Mouse (Mus musculus): ENCODE measurements around the gene Vti1a. TPM values are rescaled to one million over a fixed set of nuclear protein-coding genes. Genes with fewer than 3 reads are reported as not detected.

Vti1a gene
- polyA plus RNA-seq, 1 experiment, result 39.5 TPM

DNA sequence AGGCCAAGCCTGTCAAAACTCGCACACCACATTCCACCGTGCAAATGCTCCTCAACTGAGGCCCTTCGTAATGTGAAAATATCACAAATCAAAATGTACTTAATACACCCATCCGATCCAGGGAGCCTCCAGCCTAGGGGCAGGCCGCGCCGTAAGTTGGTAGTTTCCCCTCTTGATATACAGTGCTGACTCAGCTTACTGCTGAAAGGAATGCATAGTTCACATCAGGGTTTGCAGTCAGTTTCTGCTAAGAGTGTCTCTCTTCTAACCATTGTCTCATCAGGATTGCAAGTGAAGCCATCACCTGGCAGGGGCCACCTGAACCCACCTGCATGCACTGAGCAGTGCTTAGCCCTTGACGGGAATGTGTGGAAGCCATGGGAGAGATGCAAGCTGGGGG lies 255.4 kb downstream of the Vti1a start:
- H3K27ac ChIP-seq (ENCODE audit: insufficient read depth, low read length), result no peak overlapping the region
- no peak overlapping the region for H3K4me3 ChIP-seq (ENCODE audit: insufficient read depth, low read length)
- TF ChIP-seq CTCF (IDR thresholded peaks at IDR 0.05; ENCODE audit: extremely low read depth, insufficient read depth, low read length), result no peak
- no peak for TF ChIP-seq POLR2A (IDR thresholded peaks at IDR 0.05; ENCODE audit: extremely low read depth, insufficient read depth, low read length)
- H3K4me1 ChIP-seq (ENCODE audit: control insufficient read depth, insufficient read depth, low read length), result peaks cover 5% of the 10 kb centered on the region

DNA sequence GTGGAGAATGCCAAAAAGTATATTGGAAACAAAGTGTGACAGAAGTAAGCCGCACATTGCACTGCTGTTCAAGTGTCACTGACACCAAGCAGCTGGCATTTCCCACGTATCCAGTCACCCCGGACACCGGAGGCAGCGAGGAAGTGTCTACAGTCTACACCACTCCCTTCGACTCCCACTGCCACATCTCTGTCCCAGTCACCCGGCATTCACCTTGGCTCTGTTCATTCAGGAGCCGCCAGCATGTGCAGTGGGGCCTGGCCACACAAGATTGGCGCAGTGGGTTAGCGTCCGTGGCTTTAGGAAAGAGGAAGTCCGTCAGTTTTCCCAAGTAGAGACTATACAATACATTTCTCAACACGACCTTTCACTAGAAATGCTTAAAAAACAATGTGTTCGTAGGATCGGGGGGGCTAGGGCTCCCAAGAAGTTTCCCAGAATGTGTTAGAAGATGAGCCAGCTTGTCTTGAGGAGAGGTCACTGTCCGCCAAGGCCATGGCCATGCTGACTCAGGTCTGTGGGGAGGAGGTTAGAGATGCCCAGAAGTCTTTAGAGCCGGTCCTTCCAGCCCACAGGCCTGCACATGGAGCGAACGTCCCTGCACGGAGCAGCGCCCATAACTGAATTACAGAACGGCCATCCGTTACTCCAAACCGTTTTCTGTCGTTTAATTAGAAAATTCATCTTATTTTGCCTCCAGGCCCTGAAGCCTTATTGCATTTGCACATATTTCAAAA lies 261.4 kb downstream of the Vti1a start:
- Histone ChIP-seq H3K4me3 (ENCODE audit: insufficient read depth, low read length) (no peak overlapping the region), H3K4me1 (ENCODE audit: control insufficient read depth, insufficient read depth, low read length) (peaks cover 2% of the 10 kb centered on the region; the same call in 1 of the 2 replicates), H3K27ac (ENCODE audit: insufficient read depth, low read length) (no peak overlapping the region)
- no peak for TF ChIP-seq CTCF (IDR thresholded peaks at IDR 0.05; ENCODE audit: extremely low read depth, insufficient read depth, low read length)

DNA sequence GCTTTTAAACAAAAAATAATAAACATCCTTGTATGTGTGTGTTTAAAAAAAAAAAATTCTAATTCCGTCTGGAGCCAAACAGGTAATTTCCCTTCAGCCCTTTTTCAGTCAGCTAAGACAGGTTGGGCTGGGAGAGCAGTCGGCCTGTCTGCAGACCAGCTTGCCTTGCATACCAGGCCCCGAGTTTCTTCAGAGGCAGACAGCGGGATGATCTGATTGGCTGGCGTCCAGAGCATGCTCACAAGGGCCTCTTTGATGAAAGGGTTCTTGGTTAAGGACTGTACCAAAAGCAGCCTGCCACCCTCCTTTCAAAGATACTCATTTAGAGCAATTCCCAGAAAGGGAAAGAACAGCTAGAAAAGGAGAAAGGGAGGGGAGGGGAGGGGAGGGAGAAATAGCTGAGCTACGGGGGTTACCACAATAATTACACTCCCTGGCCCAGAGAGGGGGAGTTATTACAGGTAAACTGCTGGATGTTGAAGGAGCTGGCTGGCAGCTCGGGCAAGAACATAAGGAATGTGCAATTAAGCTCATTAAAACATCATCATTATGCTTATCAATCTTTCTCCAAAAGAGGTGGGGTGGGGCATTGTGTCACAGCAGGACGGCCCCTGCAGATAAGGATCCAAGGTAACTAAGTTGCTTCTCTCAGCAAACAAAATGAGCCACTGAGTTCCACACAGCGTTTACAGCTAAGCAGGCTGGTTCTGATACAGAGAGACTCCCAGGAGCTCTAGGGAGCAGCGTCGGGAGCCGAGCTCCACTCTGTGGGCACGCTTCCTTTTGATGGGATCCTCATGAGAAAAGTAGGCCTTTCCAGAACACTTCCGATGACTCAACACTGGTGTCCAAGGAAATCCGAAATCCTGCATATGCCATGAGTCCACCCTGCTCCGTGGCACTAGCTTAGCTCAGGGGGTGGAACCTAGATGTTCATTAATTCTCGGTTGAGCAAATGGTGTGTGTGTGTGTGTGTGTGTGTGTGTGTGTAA lies 262.3 kb downstream of the Vti1a start:
- no peak for TF ChIP-seq CTCF (IDR thresholded peaks at IDR 0.05; ENCODE audit: extremely low read depth, insufficient read depth, low read length)
- TF ChIP-seq POLR2A (IDR thresholded peaks at IDR 0.05; ENCODE audit: extremely low read depth, insufficient read depth, low read length), result no peak
- no peak overlapping the region for H3K27ac ChIP-seq (ENCODE audit: insufficient read depth, low read length)
- H3K4me1 ChIP-seq (ENCODE audit: control insufficient read depth, insufficient read depth, low read length), result no peaks in the 10 kb centered on the region; the same call in 1 of the 2 replicates
- H3K4me3 ChIP-seq (ENCODE audit: insufficient read depth, low read length), result no peak overlapping the region

DNA sequence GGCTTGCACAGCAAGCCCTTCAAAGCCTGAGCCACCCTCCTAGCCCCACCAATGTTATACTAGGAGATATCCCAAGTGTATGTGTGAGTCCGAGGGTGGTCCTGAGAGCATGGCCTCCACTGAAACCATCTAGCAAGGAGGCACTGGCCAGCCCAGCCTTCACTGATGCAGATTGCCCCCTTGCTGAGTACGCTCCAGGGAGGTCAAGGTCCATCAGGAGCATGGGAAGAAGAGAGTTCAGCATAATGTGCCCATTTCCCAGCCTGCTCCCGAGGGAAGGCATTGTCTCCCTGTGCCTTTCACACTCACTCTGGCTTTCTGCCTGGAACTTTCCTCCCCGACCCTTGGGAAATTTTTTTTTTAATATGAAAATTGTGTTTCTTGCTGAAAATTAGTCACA lies 263.2 kb downstream of the Vti1a start:
- H3K4me1 ChIP-seq (ENCODE audit: control insufficient read depth, insufficient read depth, low read length), result no peaks in the 10 kb centered on the region; the same call in 1 of the 2 replicates
- H3K27ac ChIP-seq (ENCODE audit: insufficient read depth, low read length), result no peak overlapping the region
- no peak overlapping the region for H3K4me3 ChIP-seq (ENCODE audit: insufficient read depth, low read length)
- TF ChIP-seq POLR2A (IDR thresholded peaks at IDR 0.05; ENCODE audit: extremely low read depth, insufficient read depth, low read length), result no peak

DNA sequence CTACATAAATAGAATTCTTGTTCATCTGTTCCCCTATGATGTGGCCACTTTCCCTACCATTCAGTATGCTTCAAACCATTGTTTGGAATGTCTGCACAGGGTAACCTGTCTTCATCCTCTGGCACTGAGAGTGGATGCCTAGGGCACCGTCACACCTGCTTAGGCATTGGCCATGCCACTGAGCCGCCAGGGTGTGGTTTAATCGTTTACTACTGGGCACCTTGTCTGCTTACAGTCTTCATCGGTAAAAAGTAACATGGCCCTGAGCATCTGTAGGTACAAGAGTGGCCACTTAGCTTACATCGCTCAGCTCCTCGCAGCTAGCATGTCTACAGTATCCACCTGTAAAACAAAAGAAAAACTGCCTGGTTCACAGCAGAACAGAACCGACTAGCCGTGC lies 264.1 kb downstream of the Vti1a start:
- Histone ChIP-seq H3K4me3 (ENCODE audit: insufficient read depth, low read length) (no peak overlapping the region), H3K27ac (ENCODE audit: insufficient read depth, low read length) (no peak overlapping the region), H3K4me1 (ENCODE audit: control insufficient read depth, insufficient read depth, low read length) (no peaks in the 10 kb centered on the region; the same call in 1 of the 2 replicates)
- no peak for TF ChIP-seq POLR2A (IDR thresholded peaks at IDR 0.05; ENCODE audit: extremely low read depth, insufficient read depth, low read length)
- no peak for TF ChIP-seq CTCF (IDR thresholded peaks at IDR 0.05; ENCODE audit: extremely low read depth, insufficient read depth, low read length)

DNA sequence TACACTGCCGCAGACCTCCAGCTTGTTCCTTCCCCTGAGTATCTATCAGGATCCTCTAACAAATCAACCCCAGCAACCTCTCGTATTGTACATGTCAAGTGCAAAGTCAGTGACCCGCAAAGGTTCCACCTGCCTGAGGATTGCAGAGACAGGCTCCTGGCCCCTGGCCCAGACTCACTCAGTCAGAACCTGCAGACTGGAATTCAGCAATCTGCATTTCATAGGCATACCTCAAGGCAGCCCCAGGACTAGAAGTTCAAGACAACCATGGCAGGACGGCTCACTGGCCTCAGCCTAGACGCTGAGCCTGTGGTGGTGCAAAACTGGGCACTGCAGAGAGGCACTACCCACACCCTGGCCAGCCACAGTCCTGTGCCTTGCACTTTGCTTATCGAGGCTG lies 264.6 kb downstream of the Vti1a start:
- TF ChIP-seq CTCF (IDR thresholded peaks at IDR 0.05; ENCODE audit: extremely low read depth, insufficient read depth, low read length) (no peak), POLR2A (IDR thresholded peaks at IDR 0.05; ENCODE audit: extremely low read depth, insufficient read depth, low read length) (no peak)
- no peaks in the 10 kb centered on the region; the same call in 1 of the 2 replicates for H3K4me1 ChIP-seq (ENCODE audit: control insufficient read depth, insufficient read depth, low read length)
- H3K27ac ChIP-seq (ENCODE audit: insufficient read depth, low read length), result no peak overlapping the region
- no peak overlapping the region for H3K4me3 ChIP-seq (ENCODE audit: insufficient read depth, low read length)

DNA sequence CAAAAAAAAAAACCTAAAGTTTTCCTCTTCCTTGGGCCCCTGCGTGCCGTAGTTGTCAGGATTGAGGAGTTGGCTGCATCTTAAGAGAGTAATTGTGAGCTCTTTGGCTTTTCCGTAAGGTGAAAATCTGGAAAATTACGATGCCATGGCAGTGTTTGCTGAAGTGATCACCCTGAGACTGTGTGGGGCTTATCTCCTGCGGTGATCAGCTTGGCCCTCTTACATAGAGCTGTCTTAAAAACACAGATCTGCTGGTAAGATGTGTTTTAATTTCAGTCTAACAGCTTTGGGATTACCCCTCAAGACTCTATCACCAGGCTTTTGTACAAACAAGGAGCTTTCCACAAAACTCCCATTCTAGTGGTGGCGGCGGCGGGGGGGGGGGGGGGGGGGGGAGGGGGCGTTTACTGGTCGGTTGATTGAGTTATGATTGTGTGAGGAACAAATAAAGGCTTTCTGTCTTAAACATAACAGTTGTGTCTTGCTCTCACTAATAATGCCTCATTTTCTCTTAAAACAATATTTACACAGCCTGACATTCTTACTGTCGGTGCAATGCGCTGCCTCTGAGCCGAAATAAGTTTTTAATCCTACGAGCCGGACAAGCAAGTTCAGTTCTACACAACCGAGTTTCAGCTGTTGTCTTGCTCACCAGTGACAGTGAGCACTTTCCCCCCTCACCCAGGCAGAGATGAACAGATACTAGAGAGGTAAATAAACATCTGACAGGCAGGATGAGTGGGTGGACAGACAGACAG lies 267.0 kb downstream of the Vti1a start:
- peaks cover 2% of the 10 kb centered on the region; the same call in 1 of the 2 replicates for H3K4me1 ChIP-seq (ENCODE audit: control insufficient read depth, insufficient read depth, low read length)
- H3K4me3 ChIP-seq (ENCODE audit: insufficient read depth, low read length), result no peak overlapping the region
- TF ChIP-seq POLR2A (IDR thresholded peaks at IDR 0.05; ENCODE audit: extremely low read depth, insufficient read depth, low read length) (no peak), CTCF (IDR thresholded peaks at IDR 0.05; ENCODE audit: extremely low read depth, insufficient read depth, low read length) (no peak)
- H3K27ac ChIP-seq (ENCODE audit: insufficient read depth, low read length), result no peak overlapping the region

DNA sequence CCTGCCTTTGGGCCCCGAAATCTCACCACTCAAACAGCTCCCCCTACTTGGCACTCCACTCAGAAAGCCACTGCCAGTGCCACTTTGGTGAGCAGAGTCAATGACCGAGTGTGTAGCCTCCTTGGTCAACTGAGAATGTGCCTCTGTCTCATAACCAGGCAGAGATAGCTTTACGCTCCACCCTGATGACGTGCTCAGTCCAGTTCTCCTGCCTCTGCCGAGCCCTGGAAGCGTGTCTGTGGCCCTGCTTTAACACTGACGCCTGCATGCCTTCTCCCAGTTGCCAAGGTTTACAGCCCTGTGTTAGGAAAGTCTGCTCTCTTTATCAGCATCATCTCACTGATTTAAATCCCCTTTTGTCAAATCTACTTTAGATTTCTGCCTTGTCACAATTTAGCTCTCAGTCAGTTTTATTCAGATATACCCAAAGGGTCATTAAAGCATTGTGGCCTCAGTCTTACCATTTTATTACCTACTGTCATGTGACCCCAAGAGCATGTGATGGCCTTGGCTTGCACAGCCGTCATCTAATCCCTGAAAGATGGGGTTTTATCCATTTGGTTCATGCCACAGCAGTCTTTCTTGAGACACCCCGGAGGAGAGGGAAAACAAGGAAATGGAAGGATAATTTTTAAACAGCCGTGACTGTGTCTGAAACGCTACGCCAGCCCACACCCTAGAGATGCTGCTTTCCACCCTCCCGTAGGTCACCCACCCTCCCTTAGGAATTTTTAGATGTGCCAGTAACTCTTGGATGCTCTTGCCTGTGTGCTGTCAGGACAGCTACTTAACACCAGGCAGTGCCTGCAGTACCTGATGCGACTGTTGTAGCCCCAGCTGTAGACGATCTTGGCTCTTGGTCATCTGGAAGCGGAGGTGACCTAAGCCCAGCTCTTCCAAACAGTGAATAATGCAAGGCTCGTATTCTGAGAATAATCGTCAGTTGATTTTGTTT lies 269.5 kb downstream of the Vti1a start:
- H3K27ac ChIP-seq (ENCODE audit: insufficient read depth, low read length), result no peak overlapping the region
- H3K4me3 ChIP-seq (ENCODE audit: insufficient read depth, low read length), result no peak overlapping the region
- TF ChIP-seq POLR2A (IDR thresholded peaks at IDR 0.05; ENCODE audit: extremely low read depth, insufficient read depth, low read length) (no peak), CTCF (IDR thresholded peaks at IDR 0.05; ENCODE audit: extremely low read depth, insufficient read depth, low read length) (no peak)
- H3K4me1 ChIP-seq (ENCODE audit: control insufficient read depth, insufficient read depth, low read length), result peaks cover 2% of the 10 kb centered on the region; the same call in 1 of the 2 replicates

All from cortical plate, adult 2 months (tissue).